Mouse (Mus musculus): Measurements from ENCODE around the gene Hsd11b1. TPM values are rescaled to one million over a fixed set of nuclear protein-coding genes. Genes with fewer than 3 reads are reported as not detected.

The Hsd11b1 gene
- polyA plus RNA-seq, 1 experiment = 3.1 TPM

GRCm38 (mm10) chr1:193230935-193231334, 32.9 kb downstream of the Hsd11b1 start:
- Histone ChIP-seq H3K27ac (ENCODE audit: insufficient read depth, low read depth, low read length) (no peak overlapping the region; the same call in 1 of the 2 replicates), H3K4me1 (ENCODE audit: control insufficient read depth, insufficient read depth, insufficient read length, low read length) (0 out of 2 replicates have a peak, but pooled peaks cover 2% of the 10 kb centered on the region), H3K4me3 (ENCODE audit: low read depth, low read length) (no peak overlapping the region), H3K36me3 (ENCODE audit: control insufficient read depth, insufficient read depth, low read length) (no peaks in the 10 kb centered on the region), H3K27me3 (ENCODE audit: control insufficient read depth, insufficient read depth, low read length) (no peaks in the 10 kb centered on the region)
- TF ChIP-seq CTCF (IDR thresholded peaks at IDR 0.05; ENCODE audit: extremely low read depth, insufficient read length, insufficient replicate concordance, low read depth, low read length) (no peak), POLR2A (IDR thresholded peaks at IDR 0.05; ENCODE audit: low read depth, low read length) (no peak)
- 41% methylated on average over 5 of the region's 5 CpGs for WGBS

DNA sequence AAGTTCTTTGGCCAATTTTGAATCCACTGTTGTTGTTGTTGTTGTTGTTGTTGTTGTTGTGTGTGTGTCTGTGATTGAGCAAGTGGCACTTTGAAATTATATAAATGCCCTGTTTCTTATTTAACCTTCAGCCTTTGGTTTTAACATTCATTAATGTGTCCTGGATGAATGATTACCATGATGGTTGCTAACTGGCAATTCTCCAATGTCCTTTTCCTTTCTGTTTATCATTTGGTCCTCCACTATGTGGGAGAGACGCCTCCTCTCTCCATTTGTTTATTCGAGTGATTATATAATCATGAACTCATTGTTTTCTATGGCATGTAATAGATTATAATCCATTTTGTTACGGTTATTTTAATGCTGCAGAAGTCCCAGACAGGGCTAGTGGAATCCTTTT, 33.3 kb downstream of the Hsd11b1 start:
- no peak overlapping the region for H3K27ac ChIP-seq (ENCODE audit: insufficient read depth, low read depth, low read length)

GRCm38 (mm10) chr1:193229570-193229969, 34.3 kb downstream of the Hsd11b1 start:
- H3K4me1 ChIP-seq (ENCODE audit: control insufficient read depth, insufficient read depth, insufficient read length, low read length) = 0 out of 2 replicates have a peak, but pooled peaks cover 2% of the 10 kb centered on the region
- no peaks in the 10 kb centered on the region for H3K27me3 ChIP-seq (ENCODE audit: control insufficient read depth, insufficient read depth, low read length)
- WGBS = 89% methylated on average over 5 of the region's 5 CpGs
- H3K27ac ChIP-seq (ENCODE audit: insufficient read depth, low read depth, low read length) = no peak overlapping the region
- no peaks in the 10 kb centered on the region for H3K36me3 ChIP-seq (ENCODE audit: control insufficient read depth, insufficient read depth, low read length)
- TF ChIP-seq CTCF (IDR thresholded peaks at IDR 0.05; ENCODE audit: extremely low read depth, insufficient read length, insufficient replicate concordance, low read depth, low read length) (no peak), POLR2A (IDR thresholded peaks at IDR 0.05; ENCODE audit: low read depth, low read length) (no peak)
- no peak overlapping the region for H3K4me3 ChIP-seq (ENCODE audit: low read depth, low read length)

More for the DNA sequence above, 33.3 kb downstream of the Hsd11b1 start:
- no peak for TF ChIP-seq POLR2A (IDR thresholded peaks at IDR 0.05; ENCODE audit: low read depth, low read length)
- TF ChIP-seq CTCF (IDR thresholded peaks at IDR 0.05; ENCODE audit: extremely low read depth, insufficient read length, insufficient replicate concordance, low read depth, low read length) = no peak
- 36% methylated on average over 3 of the region's 3 CpGs for WGBS
- H3K36me3 ChIP-seq (ENCODE audit: control insufficient read depth, insufficient read depth, low read length) = no peaks in the 10 kb centered on the region
- H3K4me1 ChIP-seq (ENCODE audit: control insufficient read depth, insufficient read depth, insufficient read length, low read length) = 0 out of 2 replicates have a peak, but pooled peaks cover 2% of the 10 kb centered on the region
- no peak overlapping the region for H3K4me3 ChIP-seq (ENCODE audit: low read depth, low read length)
- H3K27me3 ChIP-seq (ENCODE audit: control insufficient read depth, insufficient read depth, low read length) = no peaks in the 10 kb centered on the region

- Histone ChIP-seq H3K36me3 (ENCODE audit: control insufficient read depth, insufficient read depth, low read length) (no peaks in the 10 kb centered on the region), H3K4me3 (ENCODE audit: low read depth, low read length) (no peak overlapping the region), H3K27ac (ENCODE audit: insufficient read depth, low read depth, low read length) (no peak overlapping the region), H3K4me1 (ENCODE audit: control insufficient read depth, insufficient read depth, insufficient read length, low read length) (0 out of 2 replicates have a peak, but pooled peaks cover 2% of the 10 kb centered on the region), H3K27me3 (ENCODE audit: control insufficient read depth, insufficient read depth, low read length) (no peaks in the 10 kb centered on the region)
- TF ChIP-seq POLR2A (IDR thresholded peaks at IDR 0.05; ENCODE audit: low read depth, low read length) = no peak
- no peak for TF ChIP-seq CTCF (IDR thresholded peaks at IDR 0.05; ENCODE audit: extremely low read depth, insufficient read length, insufficient replicate concordance, low read depth, low read length)
- 92% methylated on average over 4 of the region's 4 CpGs for WGBS
Observed at GRCm38 (mm10) chr1:193227537-193227936, 36.3 kb downstream of the Hsd11b1 start.

DNA sequence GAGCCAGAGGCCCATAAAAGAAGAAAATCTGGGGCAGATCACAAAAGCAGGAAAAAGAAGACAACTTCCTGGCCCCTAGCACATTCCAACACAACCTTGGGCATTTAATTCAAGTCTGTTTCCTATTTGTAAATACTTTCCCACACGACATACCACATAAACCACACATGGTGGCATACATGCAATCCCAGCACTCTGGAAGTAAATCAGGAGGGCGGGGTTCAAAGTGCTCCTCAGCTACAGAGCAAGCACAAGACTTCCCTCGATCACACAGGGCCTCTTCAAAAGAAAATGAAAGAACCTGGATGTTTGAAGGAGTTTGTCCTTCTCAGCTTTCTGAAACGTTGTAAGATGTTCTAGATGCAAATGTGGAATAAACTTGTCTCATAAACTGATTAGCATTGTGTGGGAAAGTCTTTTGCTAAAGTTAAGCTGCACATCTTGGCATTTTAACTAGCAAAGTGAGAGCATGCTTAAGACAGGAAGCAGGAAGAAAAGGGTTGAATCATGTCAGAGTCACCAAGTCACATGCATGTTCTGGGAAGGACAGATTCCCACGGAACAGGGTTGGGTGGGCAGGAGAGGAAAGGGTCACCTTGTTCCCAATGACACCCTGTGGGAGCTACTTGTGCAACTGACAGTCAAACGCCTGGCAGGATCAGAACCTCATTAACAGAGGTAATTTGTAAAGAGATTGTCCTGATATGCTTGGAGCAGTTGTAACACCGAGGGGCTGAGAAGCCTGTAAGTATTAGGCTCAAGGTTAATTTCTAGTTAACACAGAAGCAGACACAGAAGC, 37.0 kb downstream of the Hsd11b1 start:
- H3K27me3 ChIP-seq (ENCODE audit: control insufficient read depth, insufficient read depth, low read length) = no peaks in the 10 kb centered on the region
- TF ChIP-seq POLR2A (IDR thresholded peaks at IDR 0.05; ENCODE audit: low read depth, low read length) (no peak), CTCF (IDR thresholded peaks at IDR 0.05; ENCODE audit: extremely low read depth, insufficient read length, insufficient replicate concordance, low read depth, low read length) (no peak)
- H3K27ac ChIP-seq (ENCODE audit: insufficient read depth, low read depth, low read length) = no peak overlapping the region
- no peak overlapping the region for H3K4me3 ChIP-seq (ENCODE audit: low read depth, low read length)
- 23% methylated on average over 7 of the region's 7 CpGs for WGBS
- H3K36me3 ChIP-seq (ENCODE audit: control insufficient read depth, insufficient read depth, low read length) = no peaks in the 10 kb centered on the region
- H3K4me1 ChIP-seq (ENCODE audit: control insufficient read depth, insufficient read depth, insufficient read length, low read length) = 0 out of 2 replicates have a peak, but pooled peaks cover 2% of the 10 kb centered on the region

DNA sequence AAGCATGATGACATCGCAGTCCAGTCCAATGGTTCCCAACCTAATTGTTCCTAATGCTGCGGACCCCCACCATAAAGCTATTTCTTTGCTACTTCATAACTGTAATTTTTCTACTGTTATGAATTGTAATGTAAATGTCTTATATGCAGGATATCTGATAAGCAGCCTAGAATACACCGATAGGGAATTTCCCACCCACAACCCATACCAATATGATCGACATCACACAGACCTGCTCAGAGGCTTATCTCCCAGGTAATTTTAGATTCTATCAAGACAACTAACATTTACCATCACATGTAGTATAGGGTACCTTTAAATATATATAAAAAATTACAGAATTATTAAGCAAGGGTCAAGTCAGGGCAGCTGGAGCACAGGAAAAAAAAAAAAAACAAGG, 37.8 kb downstream of the Hsd11b1 start:
- 71% methylated on average over 4 of the region's 4 CpGs for WGBS
- TF ChIP-seq POLR2A (IDR thresholded peaks at IDR 0.05; ENCODE audit: low read depth, low read length) (no peak), CTCF (IDR thresholded peaks at IDR 0.05; ENCODE audit: extremely low read depth, insufficient read length, insufficient replicate concordance, low read depth, low read length) (no peak)
- H3K27ac ChIP-seq (ENCODE audit: insufficient read depth, low read depth, low read length) = no peak overlapping the region
- H3K36me3 ChIP-seq (ENCODE audit: control insufficient read depth, insufficient read depth, low read length) = no peaks in the 10 kb centered on the region
- H3K4me1 ChIP-seq (ENCODE audit: control insufficient read depth, insufficient read depth, insufficient read length, low read length) = 0 out of 2 replicates have a peak, but pooled peaks cover 2% of the 10 kb centered on the region
- no peak overlapping the region for H3K4me3 ChIP-seq (ENCODE audit: low read depth, low read length)
- no peaks in the 10 kb centered on the region for H3K27me3 ChIP-seq (ENCODE audit: control insufficient read depth, insufficient read depth, low read length)

DNA sequence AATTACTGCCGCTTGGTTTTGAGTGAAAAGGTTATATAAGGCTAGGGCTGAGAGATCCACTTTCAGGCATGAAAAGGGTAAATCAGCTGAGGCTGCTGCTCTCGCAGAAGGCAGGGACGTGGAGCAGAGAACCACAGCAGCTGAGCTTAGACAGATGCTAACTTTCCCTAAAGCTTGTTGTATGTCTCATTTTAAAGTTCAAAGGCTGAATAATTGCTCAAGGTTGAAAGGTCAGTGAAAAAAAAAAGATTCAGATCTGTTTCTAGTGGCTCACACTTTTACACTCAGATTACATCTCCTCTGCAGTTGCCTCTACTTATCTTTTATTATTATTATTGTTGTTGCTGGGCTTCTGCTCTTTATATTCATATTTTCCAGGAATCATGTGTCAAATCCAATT, 38.3 kb downstream of the Hsd11b1 start:
- Histone ChIP-seq H3K27me3 (ENCODE audit: control insufficient read depth, insufficient read depth, low read length) (no peaks in the 10 kb centered on the region), H3K27ac (ENCODE audit: insufficient read depth, low read depth, low read length) (no peak overlapping the region), H3K4me1 (ENCODE audit: control insufficient read depth, insufficient read depth, insufficient read length, low read length) (0 out of 2 replicates have a peak, but pooled peaks cover 2% of the 10 kb centered on the region), H3K36me3 (ENCODE audit: control insufficient read depth, insufficient read depth, low read length) (no peaks in the 10 kb centered on the region), H3K4me3 (ENCODE audit: low read depth, low read length) (no peak overlapping the region)
- TF ChIP-seq CTCF (IDR thresholded peaks at IDR 0.05; ENCODE audit: extremely low read depth, insufficient read length, insufficient replicate concordance, low read depth, low read length) (no peak), POLR2A (IDR thresholded peaks at IDR 0.05; ENCODE audit: low read depth, low read length) (no peak)
- 70% methylated on average over 3 of the region's 3 CpGs for WGBS
